Mouse (Mus musculus) forebrain, embryonic 16.5 days (tissue): ENCODE results near the gene Grip1. TPM values are rescaled to one million over a fixed set of nuclear protein-coding genes. Genes with fewer than 3 reads are reported as not detected.

Source experiments
- ATAC-seq: fragments of 200-750 bp; cut with Nextera tagmentation; 2 replicates; pipeline ENCODE4 v1.8.0; 2017; ENCODE audit warnings: mild to moderate bottlenecking, moderate library complexity
- H3K27ac ChIP-seq: fragments of 300-500 bp; sonication (generic); 2 replicates; pipeline ENCODE4 v1.5.1; 2014; ENCODE audit warnings: low read length, control low read depth
- H3K27me3 ChIP-seq: fragments of 300-500 bp; sonication (generic); replicated peaks from 2 replicates; pipeline ENCODE4 v1.6.1; 2014; ENCODE audit warnings: low read length; ENCODE audit not compliant: control insufficient read depth, insufficient read depth
- H3K36me3 ChIP-seq: fragments of 300-500 bp; sonication (generic); 2 replicates; pipeline ENCODE4 v1.6.1; 2014; ENCODE audit not compliant: control insufficient read depth, insufficient read depth
- H3K4me1 ChIP-seq: fragments of 300-500 bp; sonication (generic); replicated peaks from 2 replicates; pipeline ENCODE4 v1.6.1; 2014; ENCODE audit warnings: low read length; ENCODE audit not compliant: control insufficient read depth, insufficient read depth
- H3K4me2 ChIP-seq: fragments of 300-500 bp; sonication (generic); 2 replicates; pipeline ENCODE4 v1.6.1; 2014; ENCODE audit warnings: mild to moderate bottlenecking, low read length, control low read depth
- H3K4me3 ChIP-seq: fragments of 300-500 bp; sonication (generic); replicated peaks from 2 replicates; pipeline ENCODE4 v1.5.1; 2014; ENCODE audit warnings: mild to moderate bottlenecking, low read length, control low read depth
- H3K9ac ChIP-seq: fragments of 300-500 bp; sonication (generic); replicated peaks from 2 replicates; pipeline ENCODE4 v1.6.1; 2014; ENCODE audit warnings: low read depth, low read length, control low read depth
- H3K9me3 ChIP-seq: fragments of 300-500 bp; sonication (generic); 2 replicates; pipeline ENCODE4 v1.6.1; 2016; ENCODE audit warnings: low read length; ENCODE audit not compliant: control insufficient read depth
- WGBS: fragments of 180-500 bp; shearing (Covaris S2); extraction: QIAGEN DNeasy Blood & Tissue Kit; methylation state at CpG from one replicate; pipeline ENCODE4 v1.1.7; 2014; 5-methylcytosine and 5-hydroxymethylcytosine counted together
- polyA plus RNA-seq: library from polyadenylated mRNA; unstranded; fragments of >200 nt; fragmentation: Nextera tagmentation; extraction: Ambion mirVana; gene quantifications from 2 replicates; pipeline ENCODE4 v1.2.1, GENCODE M21; 2015

Gene Grip1
- polyA plus RNA-seq, 1 experiment from 2014 or later: 20.1 TPM

GRCm38 (mm10) chr10:119876721-119877120, 423.1 kb downstream of the Grip1 start:
- WGBS: 89% methylated on average over 6 of the region's 6 CpGs
- no peak overlapping the region for H3K9ac ChIP-seq
- ATAC-seq: no peak

GRCm38 (mm10) chr10:119878331-119878730, 424.7 kb downstream of the Grip1 start:
- WGBS: 7% methylated on average over 12 of the region's 12 CpGs
- peaks cover 10% of the 10 kb centered on the region for H3K4me1 ChIP-seq
- no peaks in the 10 kb centered on the region for H3K27me3 ChIP-seq
- H3K4me3 ChIP-seq: no peak overlapping the region
- H3K9me3 ChIP-seq: no peaks in the 10 kb centered on the region
- H3K27ac ChIP-seq: peak overlapping the region; percentile 54
- H3K36me3 ChIP-seq: no peaks in the 10 kb centered on the region
- no peak overlapping the region for H3K9ac ChIP-seq
- peak overlapping the region; percentile 44 for H3K4me2 ChIP-seq
- ATAC-seq: peak; percentile 94

More at GRCm38 (mm10) chr10:119876721-119877120, 423.1 kb downstream of the Grip1 start:
- Histone ChIP-seq H3K4me2 (no peak overlapping the region), H3K4me3 (no peak overlapping the region), H3K27ac (no peak overlapping the region), H3K9me3 (no peaks in the 10 kb centered on the region), H3K36me3 (no peaks in the 10 kb centered on the region), H3K27me3 (no peaks in the 10 kb centered on the region), H3K4me1 (peaks cover 10% of the 10 kb centered on the region)

GRCm38 (mm10) chr10:119884591-119884990, 431.0 kb downstream of the Grip1 start:
- peak; percentile 56; the same call in 1 of the 2 replicates for ATAC-seq
- H3K4me1 ChIP-seq: peaks cover 12% of the 10 kb centered on the region; the same call in 1 of the 2 replicates
- H3K4me3 ChIP-seq: no peak overlapping the region
- H3K36me3 ChIP-seq: no peaks in the 10 kb centered on the region
- H3K4me2 ChIP-seq: peak overlapping the region; percentile 32
- H3K27ac ChIP-seq: no peak overlapping the region; the same call in 1 of the 2 replicates
- H3K27me3 ChIP-seq: no peaks in the 10 kb centered on the region
- H3K9me3 ChIP-seq: no peaks in the 10 kb centered on the region
- WGBS: 13% methylated on average over 9 of the region's 9 CpGs
- no peak overlapping the region for H3K9ac ChIP-seq

GRCm38 (mm10) chr10:119885563-119885962, 431.9 kb downstream of the Grip1 start:
- Histone ChIP-seq H3K27me3 (no peaks in the 10 kb centered on the region), H3K4me1 (peaks cover 8% of the 10 kb centered on the region; the same call in 1 of the 2 replicates), H3K9me3 (no peaks in the 10 kb centered on the region), H3K36me3 (no peaks in the 10 kb centered on the region), H3K4me3 (no peak overlapping the region), H3K9ac (no peak overlapping the region), H3K4me2 (no peak overlapping the region), H3K27ac (no peak overlapping the region)
- 78% methylated on average over 6 of the region's 6 CpGs for WGBS
- 0 out of 2 replicates have a peak, but pooled peaks have one; percentile 22 for ATAC-seq

GRCm38 (mm10) chr10:119886681-119887080, 433.1 kb downstream of the Grip1 start:
- H3K4me2 ChIP-seq: no peak overlapping the region
- no peaks in the 10 kb centered on the region for H3K36me3 ChIP-seq
- no peak overlapping the region for H3K27ac ChIP-seq
- no peak overlapping the region for H3K4me3 ChIP-seq
- no peaks in the 10 kb centered on the region for H3K9me3 ChIP-seq
- WGBS: 84% methylated on average over 1 of the region's 1 CpGs
- H3K27me3 ChIP-seq: no peaks in the 10 kb centered on the region
- H3K4me1 ChIP-seq: peaks cover 8% of the 10 kb centered on the region; the same call in 1 of the 2 replicates
- ATAC-seq: no peak
- H3K9ac ChIP-seq: no peak overlapping the region

GRCm38 (mm10) chr10:119902754-119903153, 449.1 kb downstream of the Grip1 start:
- H3K27ac ChIP-seq: no peak overlapping the region
- H3K4me3 ChIP-seq: no peak overlapping the region
- no peaks in the 10 kb centered on the region for H3K36me3 ChIP-seq
- ATAC-seq: no peak
- peaks cover 2% of the 10 kb centered on the region; the same call in 1 of the 2 replicates for H3K9me3 ChIP-seq
- H3K4me2 ChIP-seq: no peak overlapping the region
- H3K9ac ChIP-seq: no peak overlapping the region
- H3K4me1 ChIP-seq: no peaks in the 10 kb centered on the region
- H3K27me3 ChIP-seq: no peaks in the 10 kb centered on the region
- 55% methylated on average over 4 of the region's 4 CpGs for WGBS

- Histone ChIP-seq H3K27ac (no peak overlapping the region), H3K4me1 (0 out of 2 replicates have a peak, but pooled peaks cover 2% of the 10 kb centered on the region), H3K9me3 (no peaks in the 10 kb centered on the region), H3K4me3 (no peak overlapping the region), H3K27me3 (no peaks in the 10 kb centered on the region), H3K4me2 (no peak overlapping the region), H3K9ac (no peak overlapping the region), H3K36me3 (no peaks in the 10 kb centered on the region)
- no peak for ATAC-seq
- 71% methylated on average over 7 of the region's 7 CpGs for WGBS
These were observed 453.2 kb downstream of the Grip1 start for GRCm38 (mm10) chr10:119906869-119907268.

GRCm38 (mm10) chr10:119917995-119918394, 464.4 kb downstream of the Grip1 start:
- Histone ChIP-seq H3K4me2 (no peak overlapping the region), H3K36me3 (no peaks in the 10 kb centered on the region), H3K27ac (no peak overlapping the region), H3K4me1 (no peaks in the 10 kb centered on the region), H3K9me3 (no peaks in the 10 kb centered on the region), H3K4me3 (no peak overlapping the region), H3K9ac (no peak overlapping the region), H3K27me3 (no peaks in the 10 kb centered on the region)
- no peak for ATAC-seq
- 84% methylated on average over 9 of the region's 9 CpGs for WGBS

- Histone ChIP-seq H3K27me3 (no peaks in the 10 kb centered on the region), H3K9me3 (no peaks in the 10 kb centered on the region), H3K27ac (no peak overlapping the region), H3K4me1 (peaks cover 9% of the 10 kb centered on the region), H3K36me3 (no peaks in the 10 kb centered on the region), H3K4me2 (no peak overlapping the region), H3K9ac (no peak overlapping the region), H3K4me3 (no peak overlapping the region)
- ATAC-seq: no peak
- 85% methylated on average over 5 of the region's 5 CpGs for WGBS
These were observed 474.3 kb downstream of the Grip1 start for GRCm38 (mm10) chr10:119927963-119928362.

GRCm38 (mm10) chr10:119928921-119929320, 475.3 kb downstream of the Grip1 start:
- WGBS: 93% methylated on average over 2 of the region's 2 CpGs
- Histone ChIP-seq H3K27me3 (no peaks in the 10 kb centered on the region), H3K4me1 (peaks cover 9% of the 10 kb centered on the region), H3K4me2 (no peak overlapping the region), H3K4me3 (no peak overlapping the region), H3K9me3 (no peaks in the 10 kb centered on the region), H3K9ac (no peak overlapping the region), H3K36me3 (no peaks in the 10 kb centered on the region), H3K27ac (no peak overlapping the region)
- ATAC-seq: no peak
